Mouse (Mus musculus) telencephalon, adult 2 months (tissue): ENCODE results near the gene Slc7a6.

Experiments
- DNase-seq: peaks from one replicate; pipeline ENCODE4 v3.0.0-alpha.2; 2011; ENCODE audit warnings: low read depth, low spot score

The Slc7a6 gene

GRCm38 (mm10) chr8:106140769-106141168 is 27.9 kb upstream of the Slc7a6 start:
- peak; percentile 44 for DNase-seq

- DNase-seq: no peak
Observed at GRCm38 (mm10) chr8:106145331-106145730, 23.3 kb upstream of the Slc7a6 start.

GRCm38 (mm10) chr8:106146014-106146413 is 22.6 kb upstream of the Slc7a6 start:
- DNase-seq: no peak

GRCm38 (mm10) chr8:106147868-106148565 is 20.6 kb upstream of the Slc7a6 start:
- no peak for DNase-seq

GRCm38 (mm10) chr8:106149025-106149424 is 19.6 kb upstream of the Slc7a6 start:
- DNase-seq: no peak

GRCm38 (mm10) chr8:106149801-106150652 is 18.6 kb upstream of the Slc7a6 start, which contains the start of gene Pla2g15:
Gene Pla2g15, plus strand, starts transcription at chr8:106150399.
- peak; percentile 92 for DNase-seq

- DNase-seq: no peak
Observed at GRCm38 (mm10) chr8:106150653-106151000, 18.0 kb upstream of the Slc7a6 start.

GRCm38 (mm10) chr8:106151041-106151440 is 17.6 kb upstream of the Slc7a6 start:
- DNase-seq: no peak

GRCm38 (mm10) chr8:106152876-106153275 is 15.8 kb upstream of the Slc7a6 start:
- no peak for DNase-seq

GRCm38 (mm10) chr8:106157419-106157818 is 11.2 kb upstream of the Slc7a6 start:
- DNase-seq: no peak

- DNase-seq: no peak
Observed at GRCm38 (mm10) chr8:106158381-106158780, 10.3 kb upstream of the Slc7a6 start.

- DNase-seq: no peak
Observed at GRCm38 (mm10) chr8:106159876-106160275, 8.8 kb upstream of the Slc7a6 start.

GRCm38 (mm10) chr8:106163251-106163650 is 5.4 kb upstream of the Slc7a6 start:
- no peak for DNase-seq

- no peak for DNase-seq
Observed at GRCm38 (mm10) chr8:106165460-106165859, 3.2 kb upstream of the Slc7a6 start.

GRCm38 (mm10) chr8:106169017-106169933 is 618 bp downstream of the Slc7a6 start:
- DNase-seq: no peak

GRCm38 (mm10) chr8:106169934-106170480 is 1.4 kb downstream of the Slc7a6 start:
- no peak for DNase-seq

GRCm38 (mm10) chr8:106173566-106173965 is 4.9 kb downstream of the Slc7a6 start:
- DNase-seq: no peak

GRCm38 (mm10) chr8:106176891-106177290 is 8.2 kb downstream of the Slc7a6 start:
- DNase-seq: no peak

- no peak for DNase-seq
Observed at GRCm38 (mm10) chr8:106177594-106177993, 8.9 kb downstream of the Slc7a6 start.

GRCm38 (mm10) chr8:106178428-106178827 is 9.8 kb downstream of the Slc7a6 start:
- no peak for DNase-seq

- peak; percentile 36 for DNase-seq
Observed at GRCm38 (mm10) chr8:106185628-106186270, 17.1 kb downstream of the Slc7a6 start.
